Mouse (Mus musculus): ENCODE data around the gene Krt2. TPM values are rescaled to one million over a fixed set of nuclear protein-coding genes. Genes with fewer than 3 reads are reported as not detected.

The Krt2 gene
- total RNA-seq, 2 experiments from 2014 or later: not detected

DNA sequence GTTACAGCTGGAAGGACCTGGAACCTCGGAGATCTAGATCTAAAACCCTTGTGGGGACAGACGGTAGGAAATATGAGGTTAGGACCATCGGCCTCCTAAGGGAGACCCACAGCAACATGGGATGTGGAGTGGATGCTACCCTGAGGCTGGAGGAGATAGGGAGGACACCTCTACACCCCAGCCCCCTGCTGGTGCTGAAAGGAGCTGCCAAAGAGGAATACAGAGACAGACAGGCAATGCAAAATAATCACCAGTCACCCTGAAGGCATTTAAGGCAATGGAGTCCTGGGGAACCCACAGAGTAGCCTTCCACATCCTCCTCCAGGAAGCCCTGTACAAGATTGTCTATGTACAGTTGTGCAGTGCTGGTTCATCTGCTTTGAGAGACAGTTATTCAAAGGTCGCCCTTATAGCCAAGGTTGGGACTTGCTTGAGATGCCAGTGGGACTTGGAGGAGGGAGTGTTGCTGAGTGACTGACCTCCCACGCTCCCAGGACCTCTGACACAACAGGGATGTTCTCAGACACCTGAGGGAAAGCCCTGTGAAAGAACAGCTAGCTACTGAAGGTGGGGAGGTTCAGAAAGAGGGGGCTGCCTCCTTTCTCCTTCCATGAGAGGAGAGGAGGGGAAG, 45.8 kb downstream of the Krt2 start:
- DNase-seq: peak; percentile 15 to 45

DNA sequence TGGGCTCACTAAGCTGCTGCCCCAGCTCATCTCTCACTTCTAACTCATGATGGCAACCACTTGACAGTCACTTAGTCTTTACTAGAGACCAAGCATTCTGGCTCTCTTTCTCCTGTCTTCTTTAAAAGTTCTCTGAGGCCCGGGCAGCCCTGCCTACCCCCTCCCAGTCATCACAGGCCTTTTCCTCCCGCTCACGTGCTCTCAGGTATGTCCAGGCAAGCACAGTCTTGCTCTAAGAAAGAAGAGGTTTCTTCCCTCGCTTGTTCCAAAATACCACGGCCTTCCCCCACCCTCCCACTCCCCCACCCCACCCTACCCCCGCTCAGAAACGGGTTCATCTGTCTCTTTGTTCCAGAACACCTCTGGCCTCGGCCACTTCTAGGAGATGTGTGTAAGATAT, 47.7 kb downstream of the Krt2 start:
- DNase-seq: no peak

Other genes starting within 250 kb of the Krt2 start
- not detected for gene Krt75, start 244.3 kb downstream of the Krt2 start, total RNA-seq (2021)
- gene Gm5414, start 190.0 kb downstream of the Krt2 start, total RNA-seq (2021): not detected
- gene Gm5478, start 170.8 kb downstream of the Krt2 start, total RNA-seq (2021): not detected
- gene Krt6b, start 137.9 kb downstream of the Krt2 start, total RNA-seq (2021): not detected
- gene Krt6a, start 123.9 kb downstream of the Krt2 start, total RNA-seq (2021): not detected
- gene Krt5, start 105.3 kb downstream of the Krt2 start, total RNA-seq (2021): not detected
- gene Krt71, start 75.1 kb downstream of the Krt2 start, total RNA-seq (2021): not detected
- not detected for gene Krt72, start 31.7 kb downstream of the Krt2 start, total RNA-seq (2021)
- not detected for gene Krt73, start 15.8 kb downstream of the Krt2 start, total RNA-seq (2021)
- gene Krt1, start 32.6 kb upstream of the Krt2 start, total RNA-seq (2021): under 1 TPM; 0.10 to 0.20 TPM
- not detected for gene Krt77, start 51.5 kb upstream of the Krt2 start, total RNA-seq (2021)
- gene Krt76, start 74.8 kb upstream of the Krt2 start, total RNA-seq (2021): not detected
- not detected for gene Krt4, start 106.6 kb upstream of the Krt2 start, total RNA-seq (2021)
- gene Krt79, start 122.2 kb upstream of the Krt2 start, total RNA-seq (2021): 1 to 10 TPM in 1 of 2 experiments, under 1 TPM in 1; 0.99 to 1.5 TPM
- gene Krt78, start 136.1 kb upstream of the Krt2 start, total RNA-seq (2021): not detected
- gene Krt8, start 186.3 kb upstream of the Krt2 start, total RNA-seq (2021): 1 to 10 TPM in 1 of 2 experiments, under 1 TPM in 1; 0.46 to 1.9 TPM
- gene Krt18, start 210.0 kb upstream of the Krt2 start, total RNA-seq (2021): 1 to 10 TPM in 1 of 2 experiments, under 1 TPM in 1; 0.76 to 3.3 TPM